Mouse (Mus musculus): ENCODE results near the gene Tmem203. TPM values are rescaled to one million over a fixed set of nuclear protein-coding genes. Genes with fewer than 3 reads are reported as not detected.

Tmem203 gene
- polyA plus RNA-seq, 1 experiment from 2014 or later: 12.2 TPM

- peak overlapping the region; percentile 77 for H3K4me3 ChIP-seq (ENCODE audit: low read depth, low read length)
- peak overlapping the region; percentile 99 for H3K4me2 ChIP-seq (replicated peaks; ENCODE audit: low read depth, low read length)
- H3K9me3 ChIP-seq (ENCODE audit: control insufficient read depth, low read length): no peaks in the 10 kb centered on the region
- H3K36me3 ChIP-seq (ENCODE audit: control insufficient read depth, insufficient read depth, low read length): no peaks in the 10 kb centered on the region
- H3K9ac ChIP-seq (ENCODE audit: low read depth, low read length): peak overlapping the region; percentile 60
- H3K27me3 ChIP-seq (ENCODE audit: control insufficient read depth, insufficient read depth, low read length): peaks cover 13% of the 10 kb centered on the region
- peaks cover 12% of the 10 kb centered on the region for H3K4me1 ChIP-seq (replicated peaks; ENCODE audit: control insufficient read depth, insufficient read depth, low read length)
- ATAC-seq (ENCODE audit: low FRiP score) (no peak), DNase-seq (ENCODE audit: low spot score) (no peak)
- 21% methylated on average over 12 of the region's 12 CpGs for WGBS
- no peak overlapping the region for H3K27ac ChIP-seq (ENCODE audit: low read depth, low read length)
These were observed 8.5 kb downstream of the Tmem203 start for GRCm38 (mm10) chr2:25263623-25264285.

- no peak overlapping the region for H3K4me2 ChIP-seq (replicated peaks; ENCODE audit: low read depth, low read length)
- DNase-seq (ENCODE audit: low spot score) (no peak), ATAC-seq (ENCODE audit: low FRiP score) (no peak)
- no peaks in the 10 kb centered on the region for H3K9me3 ChIP-seq (ENCODE audit: control insufficient read depth, low read length)
- peaks cover 13% of the 10 kb centered on the region for H3K27me3 ChIP-seq (ENCODE audit: control insufficient read depth, insufficient read depth, low read length)
- H3K36me3 ChIP-seq (ENCODE audit: control insufficient read depth, insufficient read depth, low read length): no peaks in the 10 kb centered on the region; the same call in 1 of the 2 replicates
- no peak overlapping the region for H3K9ac ChIP-seq (ENCODE audit: low read depth, low read length)
- no peak overlapping the region for H3K27ac ChIP-seq (ENCODE audit: low read depth, low read length)
- no peak overlapping the region for H3K4me3 ChIP-seq (ENCODE audit: low read depth, low read length)
- H3K4me1 ChIP-seq (replicated peaks; ENCODE audit: control insufficient read depth, insufficient read depth, low read length): peaks cover 12% of the 10 kb centered on the region
- 81% methylated on average over 5 of the region's 5 CpGs for WGBS
These were observed 9.0 kb downstream of the Tmem203 start for GRCm38 (mm10) chr2:25264286-25264660.

- peaks cover 12% of the 10 kb centered on the region for H3K4me1 ChIP-seq (replicated peaks; ENCODE audit: control insufficient read depth, insufficient read depth, low read length)
- no peak overlapping the region for H3K4me3 ChIP-seq (ENCODE audit: low read depth, low read length)
These were observed 9.6 kb downstream of the Tmem203 start for GRCm38 (mm10) chr2:25264851-25265250.

GRCm38 (mm10) chr2:25265897-25266656, 10.8 kb downstream of the Tmem203 start:
- no peaks in the 10 kb centered on the region; the same call in 1 of the 2 replicates for H3K36me3 ChIP-seq (ENCODE audit: control insufficient read depth, insufficient read depth, low read length)
- WGBS: 71% methylated on average over 6 of the region's 6 CpGs
- no peak for DNase-seq (ENCODE audit: low spot score)
- H3K9ac ChIP-seq (ENCODE audit: low read depth, low read length): peak overlapping the region; percentile 15; the same call in 1 of the 2 replicates
- no peak overlapping the region for H3K4me3 ChIP-seq (ENCODE audit: low read depth, low read length)
- H3K27ac ChIP-seq (ENCODE audit: low read depth, low read length): no peak overlapping the region
- H3K4me2 ChIP-seq (replicated peaks; ENCODE audit: low read depth, low read length): no peak overlapping the region
- peaks cover 13% of the 10 kb centered on the region for H3K27me3 ChIP-seq (ENCODE audit: control insufficient read depth, insufficient read depth, low read length)
- no peak for ATAC-seq (ENCODE audit: low FRiP score)
- H3K9me3 ChIP-seq (ENCODE audit: control insufficient read depth, low read length): no peaks in the 10 kb centered on the region
- peaks cover 13% of the 10 kb centered on the region for H3K4me1 ChIP-seq (replicated peaks; ENCODE audit: control insufficient read depth, insufficient read depth, low read length)

More at GRCm38 (mm10) chr2:25264851-25265250, 9.6 kb downstream of the Tmem203 start:
- Histone ChIP-seq H3K9ac (ENCODE audit: low read depth, low read length) (peak overlapping the region; percentile 11; the same call in 1 of the 2 replicates), H3K36me3 (ENCODE audit: control insufficient read depth, insufficient read depth, low read length) (no peaks in the 10 kb centered on the region; the same call in 1 of the 2 replicates), H3K27ac (ENCODE audit: low read depth, low read length) (no peak overlapping the region), H3K9me3 (ENCODE audit: control insufficient read depth, low read length) (no peaks in the 10 kb centered on the region), H3K27me3 (ENCODE audit: control insufficient read depth, insufficient read depth, low read length) (peaks cover 13% of the 10 kb centered on the region), H3K4me2 (replicated peaks; ENCODE audit: low read depth, low read length) (no peak overlapping the region)
- WGBS: 77% methylated on average over 3 of the region's 3 CpGs
- ATAC-seq (ENCODE audit: low FRiP score): no peak
- DNase-seq (ENCODE audit: low spot score): no peak

GRCm38 (mm10) chr2:25266720-25267119, 11.5 kb downstream of the Tmem203 start:
- Histone ChIP-seq H3K27ac (ENCODE audit: low read depth, low read length) (no peak overlapping the region), H3K4me2 (replicated peaks; ENCODE audit: low read depth, low read length) (no peak overlapping the region), H3K4me1 (replicated peaks; ENCODE audit: control insufficient read depth, insufficient read depth, low read length) (peaks cover 20% of the 10 kb centered on the region), H3K9ac (ENCODE audit: low read depth, low read length) (no peak overlapping the region), H3K9me3 (ENCODE audit: control insufficient read depth, low read length) (no peaks in the 10 kb centered on the region), H3K4me3 (ENCODE audit: low read depth, low read length) (no peak overlapping the region), H3K36me3 (ENCODE audit: control insufficient read depth, insufficient read depth, low read length) (no peaks in the 10 kb centered on the region; the same call in 1 of the 2 replicates), H3K27me3 (ENCODE audit: control insufficient read depth, insufficient read depth, low read length) (peaks cover 13% of the 10 kb centered on the region)
- WGBS: 56% methylated on average over 2 of the region's 2 CpGs
- DNase-seq (ENCODE audit: low spot score): no peak
- no peak for ATAC-seq (ENCODE audit: low FRiP score)

GRCm38 (mm10) chr2:25267241-25267640, 12.0 kb downstream of the Tmem203 start:
- H3K36me3 ChIP-seq (ENCODE audit: control insufficient read depth, insufficient read depth, low read length): no peaks in the 10 kb centered on the region; the same call in 1 of the 2 replicates
- no peak overlapping the region for H3K4me2 ChIP-seq (replicated peaks; ENCODE audit: low read depth, low read length)
- H3K4me3 ChIP-seq (ENCODE audit: low read depth, low read length): no peak overlapping the region
- DNase-seq (ENCODE audit: low spot score): no peak
- no peaks in the 10 kb centered on the region for H3K9me3 ChIP-seq (ENCODE audit: control insufficient read depth, low read length)
- H3K9ac ChIP-seq (ENCODE audit: low read depth, low read length): no peak overlapping the region
- no peak overlapping the region for H3K27ac ChIP-seq (ENCODE audit: low read depth, low read length)
- H3K4me1 ChIP-seq (replicated peaks; ENCODE audit: control insufficient read depth, insufficient read depth, low read length): peaks cover 20% of the 10 kb centered on the region
- peaks cover 13% of the 10 kb centered on the region for H3K27me3 ChIP-seq (ENCODE audit: control insufficient read depth, insufficient read depth, low read length)
- ATAC-seq (ENCODE audit: low FRiP score): no peak

GRCm38 (mm10) chr2:25267746-25268309, 12.6 kb downstream of the Tmem203 start:
- H3K4me3 ChIP-seq (ENCODE audit: low read depth, low read length): no peak overlapping the region
- no peak overlapping the region for H3K4me2 ChIP-seq (replicated peaks; ENCODE audit: low read depth, low read length)
- H3K9ac ChIP-seq (ENCODE audit: low read depth, low read length): no peak overlapping the region
- no peaks in the 10 kb centered on the region for H3K9me3 ChIP-seq (ENCODE audit: control insufficient read depth, low read length)
- H3K36me3 ChIP-seq (ENCODE audit: control insufficient read depth, insufficient read depth, low read length): no peaks in the 10 kb centered on the region; the same call in 1 of the 2 replicates
- H3K27ac ChIP-seq (ENCODE audit: low read depth, low read length): no peak overlapping the region
- DNase-seq (ENCODE audit: low spot score): no peak
- H3K4me1 ChIP-seq (replicated peaks; ENCODE audit: control insufficient read depth, insufficient read depth, low read length): peaks cover 20% of the 10 kb centered on the region
- ATAC-seq (ENCODE audit: low FRiP score): no peak
- peaks cover 13% of the 10 kb centered on the region for H3K27me3 ChIP-seq (ENCODE audit: control insufficient read depth, insufficient read depth, low read length)
- WGBS: 80% methylated on average over 4 of the region's 4 CpGs

GRCm38 (mm10) chr2:25271827-25272511, 16.7 kb downstream of the Tmem203 start, which contains the start of the genes Ssna1 and Anapc2:
TSS of gene Ssna1 (minus strand) at chr2:25272438.
TSS of gene Anapc2 (plus strand) at chr2:25272478.
- Histone ChIP-seq H3K36me3 (ENCODE audit: control insufficient read depth, insufficient read depth, low read length) (no peaks in the 10 kb centered on the region; the same call in 1 of the 2 replicates), H3K27ac (ENCODE audit: low read depth, low read length) (peak within 1 kb of the TSS; percentile 78), H3K4me2 (replicated peaks; ENCODE audit: low read depth, low read length) (peak within 1 kb of the TSS; percentile 94), H3K9ac (ENCODE audit: low read depth, low read length) (peak within 1 kb of the TSS; percentile 93), H3K9me3 (ENCODE audit: control insufficient read depth, low read length) (no peaks in the 10 kb centered on the region), H3K4me3 (ENCODE audit: low read depth, low read length) (peak within 1 kb of the TSS; percentile 92), H3K4me1 (replicated peaks; ENCODE audit: control insufficient read depth, insufficient read depth, low read length) (peaks cover 16% of the 10 kb centered on the region), H3K27me3 (ENCODE audit: control insufficient read depth, insufficient read depth, low read length) (no peaks in the 10 kb centered on the region)
- peak; percentile 100 for DNase-seq (ENCODE audit: low spot score)
- peak; percentile 93 for ATAC-seq (ENCODE audit: low FRiP score)
- 1% methylated on average over 45 of the region's 55 CpGs for WGBS

Measured in hindbrain, embryonic 11.5 days (tissue).